Mouse (Mus musculus): ENCODE data around the gene Cacna1c. TPM values are rescaled to one million over a fixed set of nuclear protein-coding genes. Genes with fewer than 3 reads are reported as not detected.

Gene Cacna1c
- polyA plus RNA-seq, 1 experiment from 2014 or later = 3.6 TPM

DNA sequence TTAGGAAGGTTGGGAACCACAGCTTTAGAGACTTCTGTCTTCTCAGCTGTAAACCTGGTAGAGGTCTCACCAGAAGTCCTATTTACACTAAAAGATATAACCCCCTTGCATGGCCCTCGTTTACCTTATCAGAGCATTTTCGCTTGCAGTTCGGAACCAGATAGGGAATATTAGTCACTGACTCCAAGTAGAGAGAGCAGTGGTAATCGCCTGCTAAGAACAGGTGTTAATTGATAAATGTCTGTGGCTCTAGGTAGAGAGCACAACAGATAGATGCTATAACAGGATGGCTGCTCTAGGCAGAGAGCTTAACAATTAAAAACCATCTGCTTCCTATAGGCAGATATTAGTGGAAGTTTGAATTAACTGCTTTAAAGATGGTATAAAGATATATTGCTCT is 657.6 kb downstream of the Cacna1c start:
- Histone ChIP-seq H3K36me3 (ENCODE audit: poor library complexity, severe bottlenecking) (peaks cover 69% of the 10 kb centered on the region), H3K9ac (no peak overlapping the region), H3K9me3 (replicated peaks) (no peaks in the 10 kb centered on the region), H3K27ac (no peak overlapping the region), H3K4me3 (no peak overlapping the region), H3K27me3 (no peaks in the 10 kb centered on the region), H3K4me1 (no peaks in the 10 kb centered on the region), H3K4me2 (no peak overlapping the region)
- ATAC-seq = no peak
- 97% methylated on average over 4 of the region's 4 CpGs for WGBS

Other genes with a start within 250 kb of the Cacna1c start
- 12.7 and 13.1 TPM in 2 replicates for gene Dcp1b, start 21.2 kb downstream of the Cacna1c start, polyA plus RNA-seq (2015; fragmentation: Nextera tagmentation; extraction: Ambion mirVana)
- gene Cacna2d4, start 40.1 kb upstream of the Cacna1c start, polyA plus RNA-seq (2015; fragmentation: Nextera tagmentation; extraction: Ambion mirVana) = 0.12 and 0.33 TPM in 2 replicates
- gene Lrtm2, start 134.3 kb upstream of the Cacna1c start, polyA plus RNA-seq (2015; fragmentation: Nextera tagmentation; extraction: Ambion mirVana) = 1.1 and 2.0 TPM in 2 replicates
- gene Adipor2, start 221.3 kb upstream of the Cacna1c start, polyA plus RNA-seq (2015; fragmentation: Nextera tagmentation; extraction: Ambion mirVana) = 38.3 and 43.1 TPM in 2 replicates

Data from forebrain, embryonic 13.5 days (tissue).